Mouse (Mus musculus): ENCODE data around the gene Gm42791. TPM values are rescaled to one million over a fixed set of nuclear protein-coding genes. Genes with fewer than 3 reads are reported as not detected.
A peak's percentile ranks its signal among the peaks of the same experiment; 100 is the strongest.

Gm42791 gene
- polyA plus RNA-seq, 1 experiment from 2014 or later, result not detected

- no peaks in the 10 kb centered on the region for H3K27me3 ChIP-seq (ENCODE audit: control insufficient read depth, insufficient read depth, low read length)
- no peaks in the 10 kb centered on the region for H3K36me3 ChIP-seq (replicated peaks; ENCODE audit: control insufficient read depth, insufficient read depth, low read depth, low read length)
- 89% methylated on average over 8 of the region's 8 CpGs for WGBS
- H3K4me1 ChIP-seq (ENCODE audit: control insufficient read depth, insufficient read depth, low read length), result no peaks in the 10 kb centered on the region
- no peak for ATAC-seq (replicated peaks; ENCODE audit: insufficient number of reproducible peaks, low FRiP score, low TSS enrichment, low read depth)
- no peak overlapping the region for H3K4me3 ChIP-seq (ENCODE audit: low read depth, low read length)
- H3K9ac ChIP-seq (replicated peaks; ENCODE audit: low read length), result no peak overlapping the region
- no peak overlapping the region for H3K27ac ChIP-seq (replicated peaks; ENCODE audit: low read depth, low read length)
- DNase-seq (ENCODE audit: low spot score), result no peak
- H3K4me2 ChIP-seq (ENCODE audit: low read depth, low read length), result no peak overlapping the region
- H3K9me3 ChIP-seq (replicated peaks; ENCODE audit: control insufficient read depth, low read length), result no peaks in the 10 kb centered on the region
Observed at GRCm38 (mm10) chr5:148855047-148855446, 139.9 kb downstream of the Gm42791 start.

GRCm38 (mm10) chr5:148854166-148854565, 140.8 kb downstream of the Gm42791 start:
- Histone ChIP-seq H3K9me3 (replicated peaks; ENCODE audit: control insufficient read depth, low read length) (no peaks in the 10 kb centered on the region), H3K4me2 (ENCODE audit: low read depth, low read length) (no peak overlapping the region), H3K4me1 (ENCODE audit: control insufficient read depth, insufficient read depth, low read length) (no peaks in the 10 kb centered on the region), H3K4me3 (ENCODE audit: low read depth, low read length) (no peak overlapping the region), H3K36me3 (replicated peaks; ENCODE audit: control insufficient read depth, insufficient read depth, low read depth, low read length) (no peaks in the 10 kb centered on the region), H3K27ac (replicated peaks; ENCODE audit: low read depth, low read length) (no peak overlapping the region), H3K27me3 (ENCODE audit: control insufficient read depth, insufficient read depth, low read length) (no peaks in the 10 kb centered on the region), H3K9ac (replicated peaks; ENCODE audit: low read length) (no peak overlapping the region)
- WGBS, result 43% methylated on average over 5 of the region's 5 CpGs
- DNase-seq (ENCODE audit: low spot score) (peak; percentile 62), ATAC-seq (replicated peaks; ENCODE audit: insufficient number of reproducible peaks, low FRiP score, low TSS enrichment, low read depth) (no peak)

- Histone ChIP-seq H3K9me3 (replicated peaks; ENCODE audit: control insufficient read depth, low read length) (no peaks in the 10 kb centered on the region), H3K4me3 (ENCODE audit: low read depth, low read length) (no peak overlapping the region), H3K4me1 (ENCODE audit: control insufficient read depth, insufficient read depth, low read length) (no peaks in the 10 kb centered on the region), H3K4me2 (ENCODE audit: low read depth, low read length) (no peak overlapping the region), H3K9ac (replicated peaks; ENCODE audit: low read length) (no peak overlapping the region), H3K27ac (replicated peaks; ENCODE audit: low read depth, low read length) (no peak overlapping the region), H3K36me3 (replicated peaks; ENCODE audit: control insufficient read depth, insufficient read depth, low read depth, low read length) (no peaks in the 10 kb centered on the region), H3K27me3 (ENCODE audit: control insufficient read depth, insufficient read depth, low read length) (no peaks in the 10 kb centered on the region)
- DNase-seq (ENCODE audit: low spot score) (no peak), ATAC-seq (replicated peaks; ENCODE audit: insufficient number of reproducible peaks, low FRiP score, low TSS enrichment, low read depth) (no peak)
- WGBS, result 90% methylated on average over 6 of the region's 6 CpGs
Observed at GRCm38 (mm10) chr5:148849516-148849915, 145.4 kb downstream of the Gm42791 start.

- no peaks in the 10 kb centered on the region for H3K27me3 ChIP-seq (ENCODE audit: control insufficient read depth, insufficient read depth, low read length)
- H3K9me3 ChIP-seq (replicated peaks; ENCODE audit: control insufficient read depth, low read length), result no peaks in the 10 kb centered on the region
- H3K36me3 ChIP-seq (replicated peaks; ENCODE audit: control insufficient read depth, insufficient read depth, low read depth, low read length), result no peaks in the 10 kb centered on the region
- ATAC-seq (replicated peaks; ENCODE audit: insufficient number of reproducible peaks, low FRiP score, low TSS enrichment, low read depth), result no peak
- no peak overlapping the region for H3K9ac ChIP-seq (replicated peaks; ENCODE audit: low read length)
- no peak for DNase-seq (ENCODE audit: low spot score)
- no peak overlapping the region for H3K27ac ChIP-seq (replicated peaks; ENCODE audit: low read depth, low read length)
- H3K4me3 ChIP-seq (ENCODE audit: low read depth, low read length), result no peak overlapping the region
- 93% methylated on average over 5 of the region's 5 CpGs for WGBS
- no peaks in the 10 kb centered on the region for H3K4me1 ChIP-seq (ENCODE audit: control insufficient read depth, insufficient read depth, low read length)
- H3K4me2 ChIP-seq (ENCODE audit: low read depth, low read length), result no peak overlapping the region
Observed at GRCm38 (mm10) chr5:148847032-148847431, 147.9 kb downstream of the Gm42791 start.

Other genes starting within 250 kb of the Gm42791 start
- gene Katnal1, start 65.8 kb downstream of the Gm42791 start, polyA plus RNA-seq (2014; fragmentation: Nextera tagmentation; extraction: Ambion mirVana), result 21.4 and 25.3 TPM in 2 replicates
- gene Uspl1, start 189.2 kb upstream of the Gm42791 start, polyA plus RNA-seq (2014; fragmentation: Nextera tagmentation; extraction: Ambion mirVana), result 77.6 and 82.1 TPM in 2 replicates
- gene Hmgb1, start 189.3 kb upstream of the Gm42791 start, polyA plus RNA-seq (2014; fragmentation: Nextera tagmentation; extraction: Ambion mirVana), result 2,078 and 2,281 TPM in 2 replicates

Data from embryonic facial prominence, embryonic 11.5 days (tissue).